Comparison of ENCODE assay signal across 9 mouse cellular contexts in the genomic region with DNA sequence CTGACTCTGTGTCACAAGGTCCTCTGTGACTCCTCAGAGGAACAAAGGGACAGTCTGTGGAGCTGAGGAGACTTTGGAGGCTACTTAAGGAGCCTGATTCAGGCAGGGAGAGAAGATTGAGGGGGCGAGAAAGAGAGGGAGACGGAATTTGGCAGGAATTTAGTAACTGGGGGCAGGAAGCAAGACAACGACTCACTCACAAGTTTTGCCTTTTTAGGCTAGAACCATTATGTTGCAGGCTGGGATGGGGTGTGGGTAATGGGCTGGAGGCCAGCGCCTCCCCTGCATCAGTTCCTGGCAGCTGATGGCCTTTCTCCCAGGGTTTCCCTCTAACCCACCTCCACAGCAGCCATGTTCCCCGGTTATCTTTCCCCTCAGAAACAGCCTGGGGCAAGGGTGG. TPM values are rescaled to one million over a fixed set of nuclear protein-coding genes. Genes with fewer than 3 reads are reported as not detected.
DNase-seq lines count a peak whose midpoint lies in the region; ATAC-seq lines count a peak whose summit lies in the region.
"Had no signal": no experiment of that assay in that cellular context is flagged by ENCODE, and none has a peak within 500 bp of the region (broad histone marks: within the 10 kb centered on the region; RNA-seq: fewer than 3 reads in every experiment).

No protein-coding gene starts in this region.

- peaks cover 3% of the 10 kb centered on the region; the same call in 1 of the 2 replicates for H3K4me1 ChIP-seq in stomach, embryonic 15.5 days

- intact Hi-C loops in left cerebral cortex, postnatal 4 days (cut with DNase I), result no loop called here

- no peak overlapping the region for H3K4me3 ChIP-seq in stomach, embryonic 15.5 days (replicated peaks)

- WGBS in stomach, embryonic 15.5 days, result 71% methylated on average over 5 of the region's 5 CpGs

- 0 out of 2 replicates have a peak overlapping the region, but pooled peaks have one; percentile 12 for H3K27ac ChIP-seq in stomach, embryonic 15.5 days

- no peak overlapping the region for H3K9ac ChIP-seq in stomach, embryonic 15.5 days

- no peak overlapping the region for H3K4me2 ChIP-seq in stomach, embryonic 15.5 days

- H3K36me3 ChIP-seq in stomach, embryonic 15.5 days, result no peaks in the 10 kb centered on the region

- ATAC-seq in frontal cortex, adult (ENCODE audit: low TSS enrichment), result peak; percentile 81
- no peak; the same call in 1 of the 2 replicates for ATAC-seq in stomach, embryonic 15.5 days (ENCODE audit: insufficient read depth, low FRiP score, low read depth)
- no peak for ATAC-seq in activated CD4-positive, CD25-positive, alpha-beta regulatory T cell, adult 4 months

- H3K9me3 ChIP-seq in stomach, embryonic 15.5 days, result no peaks in the 10 kb centered on the region

- H3K27me3 ChIP-seq in stomach, embryonic 15.5 days (replicated peaks), result no peaks in the 10 kb centered on the region

- peak; percentile 68 to 78 for DNase-seq in left cerebral cortex, adult 18-20 months (ENCODE audit: low spot score in 2 of 2)
- no peak for DNase-seq in left cerebral cortex, postnatal 4 days
- peak; percentile 45 to 60 for DNase-seq in layer of hippocampus, postnatal 14 days (ENCODE audit: low spot score in 2 of 2)
- DNase-seq in embryo, embryonic 11 days, result no peak
- DNase-seq: kidney, adult 18-20 months had no signal

RNA-seq across cellular contexts. Expression of a gene that starts 48.8 kb away (rescaled TPM):
- 10 to 100 TPM; 49.5 to 50.7 TPM for total RNA-seq in left cerebral cortex, adult 18-20 months (2021)
- total RNA-seq in left cerebral cortex, postnatal 4 days (2021), result 10 to 100 TPM; 25.6 to 26.8 TPM
- 10 to 100 TPM; 60.7 to 63.9 TPM for total RNA-seq in layer of hippocampus, postnatal 14 days (2021)
- polyA plus RNA-seq in stomach, embryonic 15.5 days (2015; fragmentation: Nextera tagmentation; extraction: Ambion mirVana), result 101 and 108 TPM in 2 replicates
- not detected for polyA plus RNA-seq in activated CD4-positive, CD25-positive, alpha-beta regulatory T cell, adult 4 months (2017; shearing (Covaris generic))
- total RNA-seq: common myeloid progenitor, adult 5-6 weeks had no signal

Comparison
In these comparisons a context has a peak if more than half of its experiments do, and no peak if none do; other contexts are left out.
1. DNase-seq: peak in left cerebral cortex, adult 18-20 months (2 of 2) and layer of hippocampus, postnatal 14 days (2 of 2); none in left cerebral cortex, postnatal 4 days (single experiment) and embryo, embryonic 11 days (single experiment).